Mouse (Mus musculus) forebrain, embryonic 11.5 days (tissue): ENCODE measurements around the gene Dip2c. TPM values are rescaled to one million over a fixed set of nuclear protein-coding genes. Genes with fewer than 3 reads are reported as not detected.

Experiments
- ATAC-seq: fragments of 200-750 bp; cut with Nextera tagmentation; replicated peaks from 2 replicates; pipeline ENCODE4 v1.8.0; 2017; ENCODE audit warnings: moderate TSS enrichment; ENCODE audit not compliant: low FRiP score
- DNase-seq: peaks from one replicate; pipeline ENCODE4 v3.0.0-alpha.2; 2017; ENCODE audit warnings: low spot score
- H3K27ac ChIP-seq: fragments of 300-500 bp; sonication (generic); 2 replicates; pipeline ENCODE4 v1.5.1; 2014; ENCODE audit warnings: low read depth, low read length
- H3K27me3 ChIP-seq: fragments of 300-500 bp; sonication (generic); 2 replicates; pipeline ENCODE4 v1.6.1; 2014; ENCODE audit warnings: mild to moderate bottlenecking, low read length, mixed read lengths; ENCODE audit not compliant: control insufficient read depth, insufficient read depth
- H3K36me3 ChIP-seq: fragments of 300-500 bp; sonication (generic); 2 replicates; pipeline ENCODE4 v1.6.1; 2014; ENCODE audit warnings: mild to moderate bottlenecking, low read length, moderate library complexity, mixed read lengths; ENCODE audit not compliant: control insufficient read depth, insufficient read depth
- H3K4me1 ChIP-seq: fragments of 300-500 bp; sonication (generic); replicated peaks from 2 replicates; pipeline ENCODE4 v1.6.1; 2014; ENCODE audit warnings: low read length, mixed read lengths; ENCODE audit not compliant: control insufficient read depth, insufficient read depth
- H3K4me2 ChIP-seq: fragments of 300-500 bp; sonication (generic); 2 replicates; pipeline ENCODE4 v1.6.1; 2014; ENCODE audit warnings: low read depth, mild to moderate bottlenecking, low read length, moderate library complexity, mixed read lengths; ENCODE audit not compliant: severe bottlenecking
- H3K4me3 ChIP-seq: fragments of 300-500 bp; sonication (generic); 2 replicates; pipeline ENCODE4 v1.5.1; 2014; ENCODE audit warnings: low read depth, low read length
- H3K9ac ChIP-seq: fragments of 300-500 bp; sonication (generic); 2 replicates; pipeline ENCODE4 v1.6.1; 2014; ENCODE audit warnings: low read length
- H3K9me3 ChIP-seq: fragments of 300-500 bp; sonication (generic); 2 replicates; pipeline ENCODE4 v1.6.1; 2016; ENCODE audit warnings: low read length, mixed read lengths; ENCODE audit not compliant: control insufficient read depth
- WGBS: fragments of 180-500 bp; shearing (Covaris S2); extraction: QIAGEN DNeasy Blood & Tissue Kit; methylation state at CpG from one replicate; pipeline ENCODE4 v1.1.7; 2014; 5-methylcytosine and 5-hydroxymethylcytosine counted together
- polyA plus RNA-seq: library from polyadenylated mRNA; unstranded; fragments of >200 nt; fragmentation: Nextera tagmentation; extraction: Ambion mirVana; gene quantifications from 2 replicates; pipeline ENCODE4 v1.2.1, GENCODE M21; 2014

Gene Dip2c
- polyA plus RNA-seq, 1 experiment from 2014 or later = 9.0 TPM

DNA sequence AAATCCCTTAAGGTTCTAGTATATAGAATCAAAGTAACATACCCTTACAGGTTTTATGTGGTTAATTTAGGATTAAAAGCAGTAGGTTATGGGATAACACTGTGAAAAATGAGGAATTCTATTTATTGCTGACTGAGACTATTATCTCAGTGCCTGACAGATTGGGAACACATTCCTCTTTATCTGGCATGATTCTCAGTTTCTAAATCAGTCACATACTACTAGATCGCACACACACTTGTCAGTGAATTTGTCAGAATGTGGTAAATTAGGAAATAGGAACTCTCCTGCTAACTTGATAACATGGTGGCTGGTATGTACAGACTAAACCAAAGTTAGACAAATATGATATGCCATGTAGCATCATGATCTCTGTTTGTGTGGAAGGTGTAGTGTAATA is 334.9 kb downstream of the Dip2c start:
- Histone ChIP-seq H3K36me3 (no peaks in the 10 kb centered on the region), H3K27ac (no peak overlapping the region), H3K4me3 (no peak overlapping the region), H3K4me2 (no peak overlapping the region), H3K27me3 (no peaks in the 10 kb centered on the region), H3K9me3 (no peaks in the 10 kb centered on the region), H3K9ac (no peak overlapping the region), H3K4me1 (no peaks in the 10 kb centered on the region)
- DNase-seq = no peak
- 93% methylated on average over 1 of the region's 1 CpGs for WGBS
- ATAC-seq = no peak

GRCm38 (mm10) chr13:9632684-9633083 is 356.4 kb downstream of the Dip2c start:
- no peak overlapping the region for H3K4me3 ChIP-seq
- H3K9me3 ChIP-seq = no peaks in the 10 kb centered on the region
- H3K36me3 ChIP-seq = no peaks in the 10 kb centered on the region
- DNase-seq = no peak
- H3K27me3 ChIP-seq = no peaks in the 10 kb centered on the region
- no peak overlapping the region for H3K4me2 ChIP-seq
- no peak for ATAC-seq
- WGBS = 65% methylated on average over 2 of the region's 2 CpGs
- no peak overlapping the region for H3K27ac ChIP-seq
- H3K4me1 ChIP-seq = no peaks in the 10 kb centered on the region
- H3K9ac ChIP-seq = no peak overlapping the region

- Histone ChIP-seq H3K9me3 (no peaks in the 10 kb centered on the region), H3K27me3 (no peaks in the 10 kb centered on the region), H3K4me1 (no peaks in the 10 kb centered on the region), H3K27ac (no peak overlapping the region), H3K4me3 (no peak overlapping the region), H3K36me3 (no peaks in the 10 kb centered on the region), H3K9ac (no peak overlapping the region), H3K4me2 (no peak overlapping the region)
- 95% methylated on average over 2 of the region's 2 CpGs for WGBS
- ATAC-seq (no peak), DNase-seq (no peak)
These were observed 359.6 kb downstream of the Dip2c start for GRCm38 (mm10) chr13:9635951-9636350.

DNA sequence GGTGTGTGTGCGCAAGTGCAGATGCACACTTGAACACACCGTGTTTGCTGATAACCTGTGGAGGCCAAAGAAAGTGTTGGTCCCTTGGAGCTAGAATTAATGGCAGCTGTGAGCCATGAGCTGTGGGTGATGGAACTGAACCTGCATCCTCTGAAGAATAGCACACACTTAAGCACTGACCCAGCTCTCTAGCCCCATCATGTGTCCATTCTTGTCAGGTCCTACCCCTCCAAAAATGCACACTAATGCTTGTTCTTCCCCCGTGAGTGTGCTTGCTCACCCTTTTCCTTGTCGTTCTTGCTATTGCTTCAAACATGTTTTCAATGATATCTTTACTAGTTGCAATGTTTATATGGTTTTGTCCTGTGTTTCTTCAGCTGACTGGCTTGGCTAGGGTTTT is 360.2 kb downstream of the Dip2c start:
- ATAC-seq (0 out of 2 replicates have a peak, but pooled peaks have one; percentile 42), DNase-seq (no peak)
- 61% methylated on average over 4 of the region's 4 CpGs for WGBS
- Histone ChIP-seq H3K27me3 (no peaks in the 10 kb centered on the region), H3K36me3 (no peaks in the 10 kb centered on the region), H3K9me3 (no peaks in the 10 kb centered on the region), H3K9ac (no peak overlapping the region), H3K27ac (no peak overlapping the region), H3K4me3 (no peak overlapping the region), H3K4me2 (no peak overlapping the region), H3K4me1 (no peaks in the 10 kb centered on the region)

DNA sequence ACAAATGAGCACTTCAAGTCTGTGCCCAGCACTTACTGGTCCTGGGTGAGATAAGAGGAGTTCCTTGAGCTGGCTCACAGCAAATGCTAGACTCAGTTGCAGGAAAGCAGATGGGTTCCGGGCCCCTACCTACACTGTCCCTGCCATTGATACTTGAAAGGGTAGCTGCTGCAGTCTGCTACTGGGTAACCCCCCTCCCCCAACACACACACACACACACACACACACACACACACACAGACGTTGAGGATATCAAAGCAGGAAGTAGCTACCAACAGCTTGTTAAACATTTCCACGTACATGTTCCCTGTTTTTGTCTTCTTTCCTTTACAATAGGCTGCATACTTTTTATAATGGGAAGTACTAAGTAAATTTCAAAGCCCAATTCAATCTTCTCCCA is 361.6 kb downstream of the Dip2c start:
- no peak overlapping the region for H3K9ac ChIP-seq
- no peaks in the 10 kb centered on the region for H3K27me3 ChIP-seq
- WGBS = 69% methylated on average over 3 of the region's 3 CpGs
- no peak overlapping the region for H3K4me2 ChIP-seq
- no peak overlapping the region for H3K27ac ChIP-seq
- H3K4me1 ChIP-seq = no peaks in the 10 kb centered on the region
- no peaks in the 10 kb centered on the region for H3K9me3 ChIP-seq
- no peak for DNase-seq
- no peak overlapping the region for H3K4me3 ChIP-seq
- ATAC-seq = no peak
- H3K36me3 ChIP-seq = no peaks in the 10 kb centered on the region

DNA sequence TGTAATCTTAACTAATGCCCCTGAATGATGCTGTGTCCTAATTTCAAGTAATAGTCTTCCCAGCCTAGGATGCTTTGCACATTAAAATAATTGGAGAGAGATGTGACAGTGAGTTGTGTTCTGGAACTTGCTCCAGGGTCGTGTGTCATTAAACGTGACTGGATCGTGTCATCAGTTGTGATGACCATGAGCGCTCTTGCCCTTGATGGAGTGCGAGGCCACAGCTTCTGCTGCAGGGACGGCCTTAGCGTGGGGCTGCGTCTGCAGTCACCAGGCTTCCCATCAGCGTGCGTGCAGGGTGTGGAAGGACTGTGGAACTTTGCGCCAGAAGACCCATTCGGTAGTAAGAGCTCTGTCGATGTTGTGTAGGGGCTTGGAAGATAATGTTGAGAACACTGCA is 372.4 kb downstream of the Dip2c start:
- H3K27me3 ChIP-seq = no peaks in the 10 kb centered on the region
- H3K36me3 ChIP-seq = no peaks in the 10 kb centered on the region
- no peak overlapping the region for H3K9ac ChIP-seq
- H3K9me3 ChIP-seq = no peaks in the 10 kb centered on the region
- H3K4me2 ChIP-seq = no peak overlapping the region
- no peak overlapping the region for H3K27ac ChIP-seq
- H3K4me1 ChIP-seq = no peaks in the 10 kb centered on the region
- DNase-seq (no peak), ATAC-seq (no peak)
- WGBS = 96% methylated on average over 13 of the region's 13 CpGs
- no peak overlapping the region for H3K4me3 ChIP-seq

DNA sequence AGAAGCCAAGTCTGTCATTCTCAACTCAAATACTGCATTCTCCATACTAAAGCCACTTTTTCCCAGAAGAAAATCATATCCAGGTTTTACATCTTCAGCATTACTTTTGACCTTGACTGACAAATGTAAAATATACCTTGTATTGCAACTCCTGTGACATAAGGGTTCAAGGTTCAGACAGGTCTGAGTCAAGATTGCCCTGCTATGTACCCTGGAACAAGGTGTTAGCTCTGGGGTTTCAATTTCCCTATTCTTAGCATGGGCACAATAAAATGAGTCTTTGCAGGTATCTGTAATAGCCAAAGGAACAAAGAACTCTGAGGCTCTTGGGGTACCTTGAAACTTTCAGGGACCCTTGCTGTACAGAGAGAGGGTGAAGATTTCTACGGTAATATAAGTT is 373.6 kb downstream of the Dip2c start:
- H3K27me3 ChIP-seq = no peaks in the 10 kb centered on the region
- no peak overlapping the region for H3K27ac ChIP-seq
- H3K9ac ChIP-seq = no peak overlapping the region
- H3K4me1 ChIP-seq = no peaks in the 10 kb centered on the region
- no peaks in the 10 kb centered on the region for H3K36me3 ChIP-seq
- H3K4me3 ChIP-seq = no peak overlapping the region
- DNase-seq (no peak), ATAC-seq (no peak)
- no peak overlapping the region for H3K4me2 ChIP-seq
- no peaks in the 10 kb centered on the region for H3K9me3 ChIP-seq
- WGBS = 92% methylated on average over 1 of the region's 1 CpGs

- DNase-seq = no peak
These were observed 374.3 kb downstream of the Dip2c start for GRCm38 (mm10) chr13:9650580-9650979.

GRCm38 (mm10) chr13:9653018-9653417 is 376.7 kb downstream of the Dip2c start:
- Histone ChIP-seq H3K4me3 (no peak overlapping the region), H3K4me2 (no peak overlapping the region), H3K4me1 (no peaks in the 10 kb centered on the region), H3K27me3 (no peaks in the 10 kb centered on the region), H3K27ac (no peak overlapping the region), H3K36me3 (no peaks in the 10 kb centered on the region), H3K9me3 (no peaks in the 10 kb centered on the region), H3K9ac (no peak overlapping the region)
- WGBS = 86% methylated on average over 3 of the region's 3 CpGs
- DNase-seq = no peak
- no peak for ATAC-seq

More at GRCm38 (mm10) chr13:9650580-9650979, 374.3 kb downstream of the Dip2c start:
- Histone ChIP-seq H3K36me3 (no peaks in the 10 kb centered on the region), H3K9me3 (no peaks in the 10 kb centered on the region), H3K9ac (no peak overlapping the region), H3K27ac (no peak overlapping the region), H3K27me3 (no peaks in the 10 kb centered on the region), H3K4me1 (no peaks in the 10 kb centered on the region), H3K4me2 (no peak overlapping the region), H3K4me3 (no peak overlapping the region)
- no peak for ATAC-seq
